Mouse (Mus musculus) v-Abl transformed pro-B cells (cell line): ENCODE data around the gene Zup1.
"Not testable (repeated sequence)": the region's sequence is repeated elsewhere in the genome, so short reads cannot be mapped to it uniquely, and the experiment has no call there.

Source experiments
- in situ Hi-C, 2 experiments: fragments of 400-800 bp; cut with MboI; formaldehyde crosslinking; loops; one replicate each; pipeline ENCODE4 v1.15.1; 2025; ENCODE audit not compliant: unreplicated experiment in 2 of 2

Zup1 gene

DNA sequence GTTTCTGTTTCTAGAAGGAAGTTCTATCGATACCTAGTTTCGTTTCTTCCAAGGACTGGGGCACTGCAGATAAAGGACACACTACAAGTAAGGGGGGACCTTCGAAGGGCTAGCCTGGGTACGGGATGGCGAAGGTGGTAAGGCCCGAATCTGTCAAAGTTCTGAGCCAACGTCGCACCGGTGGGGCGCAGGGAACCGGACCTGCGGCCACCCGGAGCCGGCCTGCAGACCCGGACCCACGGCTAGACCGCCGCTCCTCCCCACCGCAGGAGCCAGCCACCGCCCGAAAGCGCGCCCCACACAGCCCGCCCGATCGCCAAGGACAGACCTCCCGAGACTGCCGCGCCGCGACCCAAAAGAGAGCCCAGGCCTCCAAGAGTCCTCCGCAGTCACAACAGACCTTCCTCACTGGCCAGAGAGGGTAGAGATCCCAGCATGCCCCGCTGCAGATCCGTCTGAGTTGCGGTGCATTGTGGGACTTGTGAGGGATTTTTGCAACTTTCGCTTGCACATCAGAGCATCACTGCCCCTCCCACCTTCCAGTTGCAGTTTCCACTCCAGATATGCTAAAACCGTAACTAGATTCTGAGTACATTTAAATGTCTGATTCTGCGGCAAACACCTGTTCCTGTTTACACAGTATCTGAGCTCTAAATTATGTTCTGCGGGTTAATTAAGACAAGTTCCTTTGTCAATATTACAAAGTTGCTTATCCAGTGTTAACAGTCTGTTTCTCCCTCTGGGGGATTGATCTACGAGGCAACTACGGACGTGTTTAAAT, at the start of gene Zup1:
Gene Zup1 (minus strand): TSS at position 467 of the 781 bp plus-strand sequence.
- in situ Hi-C loops: loop anchor here in 1 of 2 experiments (5.0 kb wide), 1 partner anchor 66 kb away; the partner anchor contains the start of gene Rwdd1

DNA sequence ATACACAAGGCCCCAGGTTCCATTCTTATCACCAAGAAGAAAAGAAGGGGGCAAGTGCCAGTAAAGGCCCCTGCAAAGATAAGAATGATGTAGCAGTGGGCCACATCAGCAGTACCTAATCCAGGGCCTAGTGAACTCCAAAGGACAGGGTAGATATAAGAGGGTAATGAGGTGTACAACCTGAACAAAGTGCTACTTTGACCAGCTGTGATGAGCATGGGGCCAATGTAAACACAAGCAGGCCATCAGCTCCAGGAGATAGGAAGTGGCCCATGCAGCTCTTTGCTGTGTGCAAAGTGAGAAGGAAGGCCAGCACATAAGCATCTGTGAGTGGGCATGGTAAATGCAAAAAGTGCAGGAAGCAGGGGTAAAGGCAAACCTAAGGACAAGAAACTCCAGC, 47.3 kb upstream of the Zup1 start:
- in situ Hi-C loops: no loop called here

DNA sequence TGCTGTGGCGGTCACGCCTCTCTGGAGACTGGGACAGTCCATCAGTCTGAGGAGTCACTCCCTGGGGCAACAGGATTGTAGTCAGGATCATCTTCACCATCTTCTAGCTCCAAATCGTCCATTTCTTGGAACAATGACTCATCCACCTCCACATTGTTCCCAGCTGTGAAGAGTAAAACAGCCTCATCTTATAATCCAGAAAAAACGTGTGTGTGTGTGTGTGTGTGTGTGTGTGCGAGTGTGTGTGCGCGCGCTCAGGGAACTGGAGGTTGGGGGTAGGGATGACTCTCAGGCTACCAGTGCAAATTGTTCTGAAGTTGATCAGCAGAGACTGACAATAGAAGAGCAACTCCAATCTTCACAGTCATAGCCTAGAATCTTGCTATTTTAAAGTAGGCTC, 45.6 kb upstream of the Zup1 start:
- in situ Hi-C loops: not testable (repeated sequence)

DNA sequence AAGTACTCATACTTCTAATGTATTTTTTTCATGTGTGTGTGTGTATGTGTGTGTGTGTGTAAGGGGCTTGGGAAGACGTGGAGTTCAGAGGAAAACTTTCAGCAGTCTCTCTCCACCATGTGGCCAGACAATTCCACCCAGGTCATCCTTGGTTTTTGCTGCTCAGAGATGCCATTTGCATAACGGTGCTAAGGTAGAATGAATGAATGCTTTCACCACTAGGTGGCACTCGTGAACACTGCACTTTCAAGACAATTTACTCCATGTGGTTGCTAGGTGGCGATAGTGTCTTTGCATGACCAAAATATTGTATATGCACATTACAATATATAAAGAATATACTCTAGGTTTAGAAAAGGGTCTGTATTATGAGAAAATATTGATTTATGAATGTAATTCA, 35.7 kb upstream of the Zup1 start:
- in situ Hi-C loops: loop anchor here (5.0 kb wide), 1 partner anchor 341 kb away; no protein-coding TSS in a partner anchor

DNA sequence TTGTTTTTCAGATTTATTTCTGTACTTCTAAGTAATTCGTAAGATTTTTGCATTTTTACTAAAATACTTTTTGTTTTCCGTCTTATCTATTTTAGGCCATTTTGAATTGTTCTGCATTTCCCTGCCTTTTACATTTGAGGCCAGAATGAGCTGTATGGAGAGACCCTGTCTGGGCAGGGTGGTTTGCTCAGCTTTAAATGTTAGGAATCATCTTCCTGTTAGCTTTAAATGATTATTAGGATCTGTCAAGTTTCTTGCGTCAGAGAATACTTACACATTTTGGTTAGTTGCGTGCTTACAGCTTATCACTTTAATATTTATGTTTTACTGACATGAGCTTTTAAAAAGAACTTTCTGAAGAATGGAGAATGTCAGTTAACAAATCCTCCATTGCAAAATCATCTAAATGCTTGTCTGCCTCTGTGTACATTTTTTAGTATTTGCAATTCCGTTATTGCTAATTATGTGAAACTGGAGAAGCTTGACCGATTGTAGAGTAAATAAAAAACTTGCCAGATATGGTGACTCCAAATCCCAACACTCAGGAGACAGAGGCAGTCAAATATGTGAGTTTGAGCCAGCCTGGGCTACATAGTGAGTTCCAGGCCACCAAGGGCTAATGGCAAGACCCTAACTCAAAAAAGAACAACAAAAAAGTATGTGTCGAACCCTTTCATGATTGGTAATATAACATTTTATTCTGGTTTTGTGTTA, 23.9 kb upstream of the Zup1 start:
- in situ Hi-C loops: no loop called here

DNA sequence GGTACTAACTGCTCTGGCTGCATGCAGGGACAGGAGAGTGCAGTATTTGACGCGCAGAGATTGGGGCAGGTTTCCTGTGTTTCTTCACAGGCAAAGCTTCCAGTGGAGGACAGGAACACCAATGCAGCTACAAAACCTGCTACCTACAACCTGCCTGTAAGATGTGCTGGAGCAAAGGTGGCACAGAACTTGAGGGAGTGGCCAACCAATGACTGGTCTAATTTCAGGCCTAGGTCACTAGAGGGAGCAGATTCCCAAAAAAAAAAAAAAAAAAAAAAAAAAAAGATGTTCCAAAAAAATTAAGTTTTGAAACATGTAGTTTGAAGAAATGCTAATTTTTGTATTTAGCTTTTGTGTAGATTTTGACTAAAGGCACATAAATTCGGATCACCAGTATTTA, 1.4 kb upstream of the Zup1 start:
- in situ Hi-C loops: loop anchor here in 1 of 2 experiments (5.0 kb wide), 1 partner anchor 65 kb away; the partner anchor contains the start of gene Rwdd1

DNA sequence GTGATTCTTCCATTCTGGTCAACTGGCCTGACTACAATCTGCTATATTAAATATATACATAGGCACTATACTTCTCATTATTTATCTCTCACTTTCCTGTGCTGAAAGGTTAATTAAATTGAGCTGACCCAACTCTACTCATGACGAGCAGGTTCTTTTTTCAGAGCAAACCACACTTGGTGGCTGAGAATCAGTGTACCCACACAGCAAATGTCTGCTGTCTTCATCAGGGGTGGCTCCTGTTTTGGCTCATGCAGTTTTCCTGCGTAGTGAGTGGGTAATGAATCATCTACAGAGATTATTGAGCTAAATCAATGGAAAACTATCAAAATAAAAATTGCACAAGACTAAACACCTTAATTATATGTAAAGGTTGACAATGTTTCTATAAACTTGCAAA, 4.7 kb downstream of the Zup1 start:
- in situ Hi-C loops: loop anchor here in 1 of 2 experiments (5.0 kb wide), 1 partner anchor 71 kb away; the partner anchor contains the start of gene Rwdd1

DNA sequence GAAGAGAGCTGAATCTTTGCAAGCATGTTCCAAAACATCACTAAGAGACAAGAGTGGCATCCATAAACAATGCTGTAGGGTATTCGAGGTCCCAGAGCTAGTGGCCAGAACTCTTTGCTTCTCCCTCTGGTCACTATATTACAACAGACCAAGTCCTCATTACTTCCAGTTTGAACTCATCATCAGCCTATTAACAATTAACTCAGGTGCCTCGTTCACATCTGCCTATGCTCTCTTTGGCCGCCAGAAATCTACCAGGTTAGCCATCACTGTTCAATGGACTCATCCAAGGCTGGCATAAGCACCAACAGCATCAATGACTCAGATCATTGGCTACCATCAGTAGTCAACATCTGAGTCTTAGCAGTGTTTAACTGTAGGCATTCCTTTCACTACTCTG, 5.7 kb downstream of the Zup1 start:
- in situ Hi-C loops: loop anchor here in 1 of 2 experiments (5.0 kb wide), 1 partner anchor 72 kb away; the partner anchor contains the start of gene Rwdd1

DNA sequence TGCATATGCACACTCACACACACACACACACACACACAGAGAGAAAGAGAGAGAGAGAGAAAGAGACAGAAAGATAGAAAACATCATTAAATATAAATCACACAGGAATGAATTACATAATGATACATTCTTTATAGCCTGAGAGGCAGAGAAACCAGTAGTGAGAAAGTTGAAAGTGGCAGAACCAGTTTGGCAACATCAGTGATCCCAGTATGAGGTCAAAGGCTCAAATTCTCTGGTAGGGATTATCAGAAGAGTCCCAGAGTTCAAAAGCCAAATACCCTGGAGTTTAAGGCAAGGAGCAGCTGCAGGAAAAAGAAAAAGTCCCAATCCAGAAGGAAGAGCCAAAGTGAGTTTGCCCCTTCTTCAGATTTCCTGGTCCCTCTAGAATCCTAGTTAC, 10.4 kb downstream of the Zup1 start:
- in situ Hi-C loops: no loop called here

DNA sequence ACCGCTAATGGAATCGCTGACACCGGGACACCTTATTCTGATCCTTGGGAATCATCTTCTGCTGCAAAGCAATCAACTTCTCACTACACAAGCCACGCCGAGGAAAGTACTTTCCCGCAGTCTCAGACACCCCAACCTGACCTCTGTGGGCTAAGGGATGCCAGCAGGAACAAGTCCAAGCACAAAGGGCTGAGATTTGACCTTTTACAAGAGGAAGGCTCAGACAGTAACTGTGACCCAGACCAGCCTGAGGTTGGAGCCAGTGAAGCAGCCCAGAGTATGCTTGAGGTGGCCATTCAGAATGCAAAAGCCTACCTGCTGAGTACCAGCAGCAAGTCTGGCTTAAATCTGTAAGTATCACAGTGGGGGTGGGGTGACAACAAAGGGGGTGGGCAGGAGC, 45.6 kb downstream of the Zup1 start:
- in situ Hi-C loops: no loop called here

DNA sequence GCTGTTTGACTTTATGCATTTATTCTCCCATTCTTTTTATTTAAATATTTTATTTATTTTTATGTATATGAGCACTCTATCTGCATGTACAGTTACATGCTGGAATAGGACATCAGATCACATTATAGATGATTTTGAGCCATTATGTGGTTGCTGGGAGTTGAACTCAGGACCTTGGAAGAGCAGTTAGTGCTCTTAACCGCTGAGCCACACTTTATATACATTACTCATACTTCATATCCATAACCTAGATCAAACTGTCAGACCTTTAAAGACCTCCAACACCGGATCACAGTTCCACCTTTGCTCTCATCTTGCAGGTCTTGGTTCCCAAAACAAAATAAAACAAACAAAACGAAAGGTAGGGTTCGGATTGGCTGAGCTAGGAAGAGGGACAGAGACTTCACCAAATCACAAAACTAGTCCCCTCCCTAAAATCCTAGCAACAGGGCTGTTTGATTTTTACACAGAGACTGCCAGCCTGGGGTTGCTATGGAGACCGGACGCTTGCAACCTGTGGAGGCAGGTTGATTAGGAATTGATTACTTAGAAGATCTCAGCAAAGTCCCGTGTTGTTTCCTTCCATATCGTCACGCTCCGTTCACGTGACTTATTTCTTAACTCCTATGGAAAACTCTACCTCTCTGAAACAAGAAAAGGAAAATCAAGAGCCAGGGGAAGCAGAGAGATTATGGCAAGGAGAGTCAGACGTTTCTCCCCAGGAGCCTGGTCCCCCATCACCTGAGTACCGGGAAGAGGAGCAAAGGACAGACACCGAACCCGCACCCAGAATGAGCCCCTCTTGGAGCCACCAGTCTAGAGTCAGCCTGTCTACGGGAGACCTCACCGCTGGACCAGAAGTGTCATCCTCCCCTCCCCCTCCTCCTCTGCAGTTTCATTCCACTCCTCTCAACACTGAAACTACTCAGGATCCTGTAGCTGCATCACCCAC, 46.3 kb downstream of the Zup1 start, which contains the start of gene Rsph4a:
Gene Rsph4a (plus strand): TSS at position 582 of the 952 bp plus-strand sequence.
- in situ Hi-C loops: no loop called here

DNA sequence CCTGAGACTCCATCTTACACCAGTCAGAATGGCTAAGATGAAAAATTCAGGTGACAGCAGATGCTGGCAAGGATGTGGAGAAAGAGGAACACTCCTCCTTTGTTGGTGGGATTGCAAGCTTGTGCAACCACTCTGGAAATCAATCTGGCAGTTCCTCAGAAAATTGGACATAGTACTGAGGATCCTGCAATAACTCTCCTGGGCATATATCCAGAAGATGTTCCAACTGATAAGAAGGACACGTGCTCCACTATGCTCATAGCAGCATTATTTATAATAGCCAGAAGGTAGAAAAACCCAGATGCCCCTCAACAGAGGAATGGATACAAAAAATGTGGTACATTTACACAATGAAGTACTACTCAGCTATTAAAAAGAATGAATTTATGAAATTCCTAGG, 49.5 kb downstream of the Zup1 start:
- in situ Hi-C loops: not testable (repeated sequence)

DNA sequence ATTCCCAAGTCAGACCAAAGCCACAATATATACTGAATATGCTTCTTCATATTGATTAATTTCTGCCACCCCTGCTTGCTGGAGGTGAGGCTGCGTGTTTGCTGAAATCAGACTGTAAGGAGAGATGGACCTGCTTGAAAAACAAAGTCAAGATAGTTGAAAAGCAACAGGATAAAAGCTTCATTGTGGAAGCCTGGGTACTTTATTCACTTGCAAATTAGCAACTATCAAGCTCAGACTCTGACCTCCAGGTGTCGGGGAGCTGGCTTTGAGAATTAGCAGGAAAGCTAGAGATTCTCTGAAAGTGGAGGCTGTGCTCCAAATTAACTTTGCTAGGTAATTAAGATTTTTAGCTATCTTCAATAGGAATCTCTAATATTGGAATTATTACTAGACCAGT, 68.7 kb downstream of the Zup1 start:
- in situ Hi-C loops: not testable (repeated sequence)

DNA sequence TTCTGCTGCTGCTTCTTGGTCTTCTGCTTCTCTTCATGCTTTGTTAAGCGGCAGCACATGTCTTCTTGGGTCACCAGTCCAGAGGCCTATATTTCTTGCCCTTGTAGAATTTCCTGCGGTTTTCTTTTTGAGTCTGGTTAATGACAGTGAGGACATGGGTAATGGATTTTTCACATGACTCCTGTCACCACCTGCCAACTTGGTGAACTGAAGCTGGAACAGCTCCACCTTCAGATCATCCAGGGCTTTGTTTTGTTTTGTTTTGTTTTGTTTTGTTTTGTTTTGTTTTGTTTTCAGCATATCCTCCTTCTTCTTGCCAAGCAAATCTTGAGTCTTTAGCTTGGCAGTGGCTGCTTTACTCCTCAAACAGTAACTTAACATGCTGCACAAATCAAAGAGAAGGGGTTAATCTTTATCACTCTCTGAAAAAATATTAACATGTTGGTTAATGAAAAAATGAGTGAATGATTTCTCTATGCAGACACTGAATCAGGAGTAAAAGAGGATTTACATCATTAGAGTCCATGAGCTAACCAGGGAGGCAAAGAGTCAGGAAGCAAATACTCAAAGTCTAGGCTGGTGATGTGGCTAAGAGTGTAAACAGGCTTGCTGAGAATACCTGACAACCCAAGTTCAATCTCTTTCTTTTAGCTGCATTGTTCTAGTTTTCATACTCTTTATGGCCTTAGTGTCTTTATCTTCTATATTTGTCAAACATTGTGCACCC, 78.2 kb downstream of the Zup1 start:
- in situ Hi-C loops: no loop called here

DNA sequence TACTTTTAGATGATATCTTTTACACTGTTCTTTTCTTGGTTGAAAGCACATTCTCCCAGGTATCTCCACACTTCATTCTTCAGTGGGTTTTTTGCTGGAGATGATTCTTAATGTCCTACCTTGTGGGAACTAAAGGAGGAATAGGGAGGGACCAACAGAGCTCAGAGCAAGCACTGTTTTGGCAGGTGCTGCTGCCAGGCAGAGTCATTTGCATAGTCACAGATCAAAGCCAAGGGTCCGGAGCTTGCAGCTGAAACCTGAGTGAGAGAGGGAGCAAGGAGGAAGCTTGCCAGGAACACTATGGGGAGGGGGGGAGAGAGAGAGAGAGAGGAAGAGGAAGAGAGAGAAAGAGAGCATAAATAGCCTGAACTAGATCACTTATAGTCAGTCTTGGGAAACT, 80.6 kb downstream of the Zup1 start:
- in situ Hi-C loops: no loop called here
